Mouse (Mus musculus) myocyte (in vitro differentiated cells): ENCODE measurements around the gene Sycn.

Experiments used
- CEBPB ChIP-seq: IDR thresholded peaks from 2 replicates; pipeline ENCODE4 v1.6.1; 2011; ENCODE audit warnings: mild to moderate bottlenecking, moderate library complexity; ENCODE audit not compliant: poor library complexity, insufficient read depth, severe bottlenecking
- E2F4 ChIP-seq: IDR thresholded peaks from one replicate; pipeline ENCODE4 v1.6.1; 2011; ENCODE audit warnings: mild to moderate bottlenecking, control low read depth, moderate library complexity; ENCODE audit not compliant: insufficient read depth
- MAX ChIP-seq: IDR thresholded peaks from one replicate; pipeline ENCODE4 v1.6.1; 2011; ENCODE audit warnings: low read depth, mild to moderate bottlenecking, control low read depth
- MYOD1 ChIP-seq, 3 experiments: IDR thresholded peaks; one replicate each; pipeline ENCODE4 v1.6.1; 2011; ENCODE audit warnings: control low read depth in 2 of 3, low read depth in 2 of 3, mild to moderate bottlenecking in 2 of 3, moderate library complexity in 1 of 3; ENCODE audit not compliant: insufficient read length in 2 of 3, control insufficient read depth in 1 of 3
- MYOG ChIP-seq, 3 experiments: IDR thresholded peaks; one replicate each; pipeline ENCODE4 v1.6.1; 2011; ENCODE audit warnings: control low read depth in 2 of 3, low read depth in 2 of 3, mild to moderate bottlenecking in 2 of 3; ENCODE audit not compliant: insufficient read length in 2 of 3, control insufficient read depth in 1 of 3, insufficient read depth in 1 of 3
- POLR2A ChIP-seq: IDR thresholded peaks from one replicate; pipeline ENCODE4 v1.6.1; 2011; ENCODE audit warnings: low read depth, mild to moderate bottlenecking, control low read depth, moderate library complexity; ENCODE audit not compliant: insufficient read length
- POLR2AphosphoS2 ChIP-seq: IDR thresholded peaks from one replicate; pipeline ENCODE4 v1.6.1; 2011; ENCODE audit warnings: low read depth, control low read depth; ENCODE audit not compliant: insufficient read length
- SRF ChIP-seq: IDR thresholded peaks from one replicate; pipeline ENCODE4 v1.6.1; 2011; ENCODE audit warnings: low read depth; ENCODE audit not compliant: control insufficient read depth, insufficient read length
- TCF12 ChIP-seq: IDR thresholded peaks from one replicate; pipeline ENCODE4 v1.6.1; 2011; ENCODE audit warnings: mild to moderate bottlenecking, control low read depth; ENCODE audit not compliant: poor library complexity, insufficient read depth, severe bottlenecking
- TCF3 ChIP-seq: IDR thresholded peaks from one replicate; pipeline ENCODE4 v1.6.1; 2011; ENCODE audit warnings: low read depth, control low read depth; ENCODE audit not compliant: insufficient read length
- USF1 ChIP-seq: IDR thresholded peaks from one replicate; pipeline ENCODE4 v1.6.1; 2011; ENCODE audit warnings: low read depth, mild to moderate bottlenecking, control low read depth, moderate library complexity

- TF ChIP-seq POLR2A (peak; percentile 22), USF1 (no peak), MAX (no peak), POLR2AphosphoS2 (no peak), TCF12 (peak; percentile 94), MYOD1 (IDR thresholded peaks at IDR 0.05; ENCODE audit: control insufficient read depth in 1 of 3, insufficient read length in 2 of 3, low read depth in 2 of 3) (peak; percentile 78 to 96 (median 94)), MYOG (IDR thresholded peaks at IDR 0.05; ENCODE audit: control insufficient read depth in 1 of 3, insufficient read depth in 1 of 3, insufficient read length in 2 of 3, low read depth in 2 of 3) (peak; percentile 91 to 100 (median 94)), E2F4 (no peak), TCF3 (peak; percentile 84), SRF (no peak), CEBPB (no peak)
Measured at GRCm38 (mm10) chr7:28557708-28558107, 17.0 kb downstream of the Sycn start.
